Mouse (Mus musculus) right cerebral cortex, postnatal 10 days (tissue): ENCODE measurements around the gene Qtrt2.

Experiments used
- DNase-seq, 2 experiments: peaks; one replicate each; pipeline ENCODE4 v3.0.0; 2021; ENCODE audit warnings: low spot score in 2 of 2

The Qtrt2 gene

GRCm38 (mm10) chr16:43926341-43926859, at the start of gene Qtrt2:
TSS of gene Qtrt2 (minus strand) at chr16:43926809.
- no peak for DNase-seq

- DNase-seq = no peak
These were observed 47.1 kb upstream of the Qtrt2 start for GRCm38 (mm10) chr16:43973606-43974220.

GRCm38 (mm10) chr16:43973147-43973546, 46.5 kb upstream of the Qtrt2 start:
- no peak for DNase-seq

GRCm38 (mm10) chr16:43972391-43972790, 45.8 kb upstream of the Qtrt2 start:
- DNase-seq = no peak

- no peak for DNase-seq
These were observed 45.1 kb upstream of the Qtrt2 start for GRCm38 (mm10) chr16:43971741-43972140.

GRCm38 (mm10) chr16:43971189-43971588, 44.6 kb upstream of the Qtrt2 start:
- DNase-seq = no peak

GRCm38 (mm10) chr16:43970426-43970825, 43.8 kb upstream of the Qtrt2 start:
- no peak for DNase-seq

- DNase-seq = no peak
These were observed 39.3 kb upstream of the Qtrt2 start for GRCm38 (mm10) chr16:43965781-43966389.

GRCm38 (mm10) chr16:43963780-43964179, 37.2 kb upstream of the Qtrt2 start:
- no peak for DNase-seq

GRCm38 (mm10) chr16:43963291-43963690, 36.7 kb upstream of the Qtrt2 start:
- no peak for DNase-seq

GRCm38 (mm10) chr16:43958038-43958437, 31.4 kb upstream of the Qtrt2 start:
- no peak for DNase-seq

GRCm38 (mm10) chr16:43954913-43955312, 28.3 kb upstream of the Qtrt2 start:
- DNase-seq = no peak

GRCm38 (mm10) chr16:43951591-43951990, 25.0 kb upstream of the Qtrt2 start:
- DNase-seq = no peak

GRCm38 (mm10) chr16:43945869-43946268, 19.3 kb upstream of the Qtrt2 start:
- DNase-seq = no peak

- DNase-seq = peak in 1 of 2 experiments; percentile 11
These were observed 18.7 kb upstream of the Qtrt2 start for GRCm38 (mm10) chr16:43945351-43945750.

GRCm38 (mm10) chr16:43940846-43941245, 14.2 kb upstream of the Qtrt2 start:
- no peak for DNase-seq

GRCm38 (mm10) chr16:43935892-43936291, 9.3 kb upstream of the Qtrt2 start:
- peak in 1 of 2 experiments; percentile 39 for DNase-seq

GRCm38 (mm10) chr16:43935367-43935766, 8.8 kb upstream of the Qtrt2 start:
- DNase-seq = peak in 1 of 2 experiments; percentile 51

- DNase-seq = no peak
These were observed 8.2 kb upstream of the Qtrt2 start for GRCm38 (mm10) chr16:43934856-43935255.

- DNase-seq = no peak
These were observed 6.4 kb upstream of the Qtrt2 start for GRCm38 (mm10) chr16:43933041-43933440.

GRCm38 (mm10) chr16:43932319-43932718, 5.7 kb upstream of the Qtrt2 start:
- DNase-seq = no peak

- no peak for DNase-seq
These were observed 4.9 kb upstream of the Qtrt2 start for GRCm38 (mm10) chr16:43931502-43931901.

- no peak for DNase-seq
These were observed 4.0 kb upstream of the Qtrt2 start for GRCm38 (mm10) chr16:43930577-43930976.
